Mouse (Mus musculus) small intestine, adult 2 months (tissue): ENCODE measurements around the gene Atg9b. TPM values are rescaled to one million over a fixed set of nuclear protein-coding genes. Genes with fewer than 3 reads are reported as not detected.

Experiments used
- H3K27ac ChIP-seq: fragments of 200-500 bp; 2 replicates; pipeline ENCODE4 v1.5.1; 2012; ENCODE audit warnings: low read depth, low read length, control low read depth, inconsistent platforms; ENCODE audit not compliant: insufficient read depth
- H3K27me3 ChIP-seq: fragments of 200-500 bp; 2 replicates; pipeline ENCODE4 v1.6.1; 2012; ENCODE audit warnings: mild to moderate bottlenecking, moderate library complexity, low read length, inconsistent platforms; ENCODE audit not compliant: control insufficient read depth, insufficient read depth
- H3K36me3 ChIP-seq: fragments of 200-500 bp; 2 replicates; pipeline ENCODE4 v1.6.1; 2012; ENCODE audit warnings: mild to moderate bottlenecking, low read length, control low read depth, inconsistent platforms; ENCODE audit not compliant: control insufficient read depth, insufficient read depth
- H3K4me1 ChIP-seq: fragments of 200-500 bp; 2 replicates; pipeline ENCODE4 v1.6.1; 2012; ENCODE audit warnings: low read length, inconsistent platforms, mixed read lengths; ENCODE audit not compliant: control insufficient read depth, insufficient read depth, insufficient read length
- H3K4me3 ChIP-seq: fragments of 200-500 bp; 2 replicates; pipeline ENCODE4 v1.5.1; 2012; ENCODE audit warnings: low read depth, mild to moderate bottlenecking, control low read depth, inconsistent platforms, low read length, moderate library complexity
- CTCF ChIP-seq: fragments of 200-500 bp; IDR thresholded peaks from 2 replicates; pipeline ENCODE4 v1.5.1; 2012; ENCODE audit warnings: low read depth, mild to moderate bottlenecking, control low read depth, inconsistent platforms, low read length, moderate library complexity, mixed read lengths; ENCODE audit not compliant: insufficient replicate concordance, insufficient read length; ENCODE audit errors: extremely low read depth
- POLR2A ChIP-seq: fragments of 200-500 bp; IDR thresholded peaks from 2 replicates; pipeline ENCODE4 v1.6.1; 2012; ENCODE audit warnings: low read depth, mild to moderate bottlenecking, control low read depth, inconsistent platforms, low read length, moderate library complexity
- WGBS: fragments of 180-500 bp; shearing (Covaris S2); methylation state at CpG from one replicate; pipeline ENCODE4 v1.1.7; 2018; 5-methylcytosine and 5-hydroxymethylcytosine counted together
- polyA plus RNA-seq: library from polyadenylated mRNA; depleted of rRNA; stranded (reverse); fragments of >200 nt; gene quantifications from 2 replicates; pipeline ENCODE4 v1.2.3, GENCODE M21; 2012; rRNA removed

Atg9b gene
- polyA plus RNA-seq, 1 experiment, result 0.43 TPM

GRCm38 (mm10) chr5:24337821-24338220 is 54.1 kb downstream of the Atg9b start:
- no peak for TF ChIP-seq CTCF
- no peak for TF ChIP-seq POLR2A
- Histone ChIP-seq H3K4me1 (no peaks in the 10 kb centered on the region), H3K36me3 (no peaks in the 10 kb centered on the region), H3K4me3 (no peak overlapping the region), H3K27ac (no peak overlapping the region), H3K27me3 (no peaks in the 10 kb centered on the region)
- WGBS, result 34% methylated on average over 2 of the region's 2 CpGs

GRCm38 (mm10) chr5:24337366-24337765 is 54.6 kb downstream of the Atg9b start:
- Histone ChIP-seq H3K4me1 (no peaks in the 10 kb centered on the region), H3K27ac (no peak overlapping the region), H3K27me3 (no peaks in the 10 kb centered on the region), H3K36me3 (no peaks in the 10 kb centered on the region), H3K4me3 (no peak overlapping the region)
- 43% methylated on average over 9 of the region's 9 CpGs for WGBS
- TF ChIP-seq POLR2A (no peak), CTCF (no peak)

GRCm38 (mm10) chr5:24335888-24336511 is 55.9 kb downstream of the Atg9b start:
- TF ChIP-seq POLR2A (no peak), CTCF (peak; percentile 57; the same call in 1 of the 2 replicates)
- no peaks in the 10 kb centered on the region for H3K27me3 ChIP-seq
- H3K4me3 ChIP-seq, result no peak overlapping the region
- H3K27ac ChIP-seq, result peak overlapping the region; percentile 40; the same call in 1 of the 2 replicates
- H3K4me1 ChIP-seq, result no peaks in the 10 kb centered on the region
- H3K36me3 ChIP-seq, result no peaks in the 10 kb centered on the region
- WGBS, result 3% methylated on average over 3 of the region's 3 CpGs

- H3K4me3 ChIP-seq, result no peak overlapping the region
- TF ChIP-seq POLR2A (no peak), CTCF (no peak)
- WGBS, result 30% methylated on average over 3 of the region's 3 CpGs
- no peak overlapping the region for H3K27ac ChIP-seq
- H3K36me3 ChIP-seq, result no peaks in the 10 kb centered on the region
- no peaks in the 10 kb centered on the region for H3K27me3 ChIP-seq
- no peaks in the 10 kb centered on the region for H3K4me1 ChIP-seq
Observed at GRCm38 (mm10) chr5:24334749-24335148, 57.2 kb downstream of the Atg9b start.

Other genes with a start within 250 kb of the Atg9b start
- 1.4 and 2.5 TPM in 2 replicates for gene Nupl2, start 227.2 kb downstream of the Atg9b start, polyA plus RNA-seq
- 21.9 and 26.3 TPM in 2 replicates for gene Kcnh2, start 40.5 kb downstream of the Atg9b start, polyA plus RNA-seq
- gene Nos3, start 27.3 kb downstream of the Atg9b start, polyA plus RNA-seq, result 2.8 and 4.0 TPM in 2 replicates
- gene Abcb8, start 1.5 kb upstream of the Atg9b start, polyA plus RNA-seq, result 53.2 and 83.7 TPM in 2 replicates
- 0.58 and 1.9 TPM in 2 replicates for gene Asic3, start 21.2 kb upstream of the Atg9b start, polyA plus RNA-seq
- 34.0 and 64.7 TPM in 2 replicates for gene Cdk5, start 31.4 kb upstream of the Atg9b start, polyA plus RNA-seq
- gene Slc4a2, start 31.7 kb upstream of the Atg9b start, polyA plus RNA-seq, result 51.4 and 90.6 TPM in 2 replicates
- 159 and 230 TPM in 2 replicates for gene Fastk, start 53.1 kb upstream of the Atg9b start, polyA plus RNA-seq
- 51.7 and 135 TPM in 2 replicates for gene Tmub1, start 55.7 kb upstream of the Atg9b start, polyA plus RNA-seq
- gene Agap3, start 60.0 kb upstream of the Atg9b start, polyA plus RNA-seq, result 31.4 and 59.4 TPM in 2 replicates
- not detected in 2 replicates for gene Gbx1, start 135.1 kb upstream of the Atg9b start, polyA plus RNA-seq
- 0.42 and 0.47 TPM in 2 replicates for gene Asb10, start 148.8 kb upstream of the Atg9b start, polyA plus RNA-seq
- gene 4931409K22Rik, start 164.7 kb upstream of the Atg9b start, polyA plus RNA-seq, result not detected in 2 replicates
- 20.4 and 32.3 TPM in 2 replicates for gene Abcf2, start 185.3 kb upstream of the Atg9b start, polyA plus RNA-seq
- 19.9 and 25.7 TPM in 2 replicates for gene Chpf2, start 194.6 kb upstream of the Atg9b start, polyA plus RNA-seq
- gene Smarcd3, start 232.3 kb upstream of the Atg9b start, polyA plus RNA-seq, result 8.5 and 9.0 TPM in 2 replicates